Mouse (Mus musculus) heart, adult 8-10 months (tissue): ENCODE results near the gene Zbtb9. TPM values are rescaled to one million over a fixed set of nuclear protein-coding genes. Genes with fewer than 3 reads are reported as not detected.
"Not testable (repeated sequence)": the region's sequence is repeated elsewhere in the genome, so short reads cannot be mapped to it uniquely, and the experiment has no call there.

Experiments
- DNase-seq: peaks from one replicate; pipeline ENCODE4 v3.0.0; 2022; ENCODE audit warnings: low spot score
- total RNA-seq, 4 experiments: library from RNA; stranded (reverse); gene quantifications; 2 replicates each; pipeline ENCODE4 v1.2.4; 2022

The Zbtb9 gene
- total RNA-seq, 4 experiments from 2014 or later = 1.5 to 3.4 (median 2.2) TPM; not detected in 1

GRCm38 (mm10) chr17:26971247-26971905 is 1.6 kb upstream of the Zbtb9 start:
- no peak for DNase-seq

GRCm38 (mm10) chr17:26972107-26972506 is 860 bp upstream of the Zbtb9 start:
- no peak for DNase-seq

- DNase-seq = no peak
Observed at GRCm38 (mm10) chr17:26974547-26974946, 1.6 kb downstream of the Zbtb9 start.

GRCm38 (mm10) chr17:26975415-26975814 is 2.4 kb downstream of the Zbtb9 start:
- no peak for DNase-seq

- not testable (repeated sequence) for DNase-seq
Observed at GRCm38 (mm10) chr17:26977354-26977753, 4.4 kb downstream of the Zbtb9 start.

- DNase-seq = no peak
Observed at GRCm38 (mm10) chr17:26979426-26979825, 6.5 kb downstream of the Zbtb9 start.

GRCm38 (mm10) chr17:26981050-26981449 is 8.1 kb downstream of the Zbtb9 start:
- DNase-seq = no peak

- peak; percentile 45 for DNase-seq
Observed at GRCm38 (mm10) chr17:26983382-26983781, 10.4 kb downstream of the Zbtb9 start.

GRCm38 (mm10) chr17:26985503-26986179 is 12.7 kb downstream of the Zbtb9 start:
- DNase-seq = no peak

GRCm38 (mm10) chr17:26990521-26990920 is 17.6 kb downstream of the Zbtb9 start:
- DNase-seq = no peak

GRCm38 (mm10) chr17:26994410-26994809 is 21.4 kb downstream of the Zbtb9 start:
- DNase-seq = peak; percentile 54

- DNase-seq = no peak
Observed at GRCm38 (mm10) chr17:26995006-26995405, 22.0 kb downstream of the Zbtb9 start.

GRCm38 (mm10) chr17:26995562-26995961 is 22.6 kb downstream of the Zbtb9 start:
- no peak for DNase-seq

- DNase-seq = no peak
Observed at GRCm38 (mm10) chr17:26997661-26998060, 24.7 kb downstream of the Zbtb9 start.

- no peak for DNase-seq
Observed at GRCm38 (mm10) chr17:26998283-26998682, 25.3 kb downstream of the Zbtb9 start.

GRCm38 (mm10) chr17:26999996-27000395 is 27.0 kb downstream of the Zbtb9 start:
- no peak for DNase-seq

GRCm38 (mm10) chr17:27001151-27001550 is 28.2 kb downstream of the Zbtb9 start:
- DNase-seq = no peak

GRCm38 (mm10) chr17:27001889-27002288 is 28.9 kb downstream of the Zbtb9 start:
- DNase-seq = no peak

GRCm38 (mm10) chr17:27004431-27004830 is 31.5 kb downstream of the Zbtb9 start:
- peak; percentile 54 for DNase-seq

- DNase-seq = no peak
Observed at GRCm38 (mm10) chr17:27004903-27005485, 32.0 kb downstream of the Zbtb9 start.

GRCm38 (mm10) chr17:27005644-27006043 is 32.7 kb downstream of the Zbtb9 start:
- no peak for DNase-seq

- DNase-seq = no peak
Observed at GRCm38 (mm10) chr17:27008277-27008676, 35.3 kb downstream of the Zbtb9 start.

GRCm38 (mm10) chr17:27011167-27011566 is 38.2 kb downstream of the Zbtb9 start:
- DNase-seq = no peak
